Mouse (Mus musculus) activated CD4-positive, CD25-positive, alpha-beta regulatory T cell, adult 4 months (primary cell): Measurements from ENCODE around the gene Pxk. TPM values are rescaled to one million over a fixed set of nuclear protein-coding genes. Genes with fewer than 3 reads are reported as not detected.

Experiments
- ATAC-seq: one replicate; pipeline ENCODE4 v1.8.0; 2017
- polyA plus RNA-seq, 2 experiments: library from polyadenylated mRNA; unstranded; fragments of 100-300 nt; shearing (Covaris generic); gene quantifications; one replicate each; pipeline ENCODE4 v1.2.1; 2017

Pxk gene
- polyA plus RNA-seq, 2 experiments from 2014 or later, result 31.6 to 42.7 TPM

DNA sequence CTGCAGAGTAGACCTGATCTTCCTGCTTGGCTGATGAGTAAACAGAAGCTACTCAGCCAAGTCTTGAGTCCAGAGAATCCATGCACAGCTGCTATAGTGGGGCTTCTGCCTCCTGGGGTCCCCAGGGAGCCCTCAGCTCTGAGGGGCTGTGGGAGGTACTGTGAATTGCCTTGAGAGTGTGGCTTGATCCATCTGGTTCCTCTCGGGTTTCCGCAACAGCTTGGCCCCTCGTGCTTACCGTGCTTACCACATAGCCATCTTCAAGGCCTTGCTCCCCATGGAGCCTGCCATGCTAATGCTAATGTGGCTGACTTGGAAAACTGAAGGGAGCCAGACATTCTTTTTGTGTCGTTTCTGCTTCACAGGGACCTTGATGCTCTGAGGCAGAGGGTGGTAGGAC, 109.1 kb downstream of the Pxk start:
- ATAC-seq, result no peak

DNA sequence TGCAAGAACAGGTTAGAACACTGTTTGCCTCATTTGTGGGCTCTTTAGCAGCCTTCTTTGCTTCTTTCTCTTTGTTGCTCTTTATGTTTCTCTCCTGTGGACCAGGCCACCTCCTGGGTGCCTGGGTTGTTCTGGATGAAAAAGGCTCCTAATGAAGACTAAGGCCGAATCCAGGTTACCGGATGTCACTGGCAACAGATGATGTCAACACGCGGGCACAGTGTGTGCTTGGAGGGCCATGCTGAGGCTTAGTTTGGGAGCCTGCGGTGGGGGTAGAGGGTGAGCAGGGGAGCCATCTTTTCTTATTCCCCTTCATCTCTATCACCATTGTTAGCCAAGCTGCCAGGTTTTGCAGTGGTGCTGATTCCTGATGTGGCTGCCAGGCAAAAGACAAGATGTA, 109.5 kb downstream of the Pxk start:
- no peak for ATAC-seq

DNA sequence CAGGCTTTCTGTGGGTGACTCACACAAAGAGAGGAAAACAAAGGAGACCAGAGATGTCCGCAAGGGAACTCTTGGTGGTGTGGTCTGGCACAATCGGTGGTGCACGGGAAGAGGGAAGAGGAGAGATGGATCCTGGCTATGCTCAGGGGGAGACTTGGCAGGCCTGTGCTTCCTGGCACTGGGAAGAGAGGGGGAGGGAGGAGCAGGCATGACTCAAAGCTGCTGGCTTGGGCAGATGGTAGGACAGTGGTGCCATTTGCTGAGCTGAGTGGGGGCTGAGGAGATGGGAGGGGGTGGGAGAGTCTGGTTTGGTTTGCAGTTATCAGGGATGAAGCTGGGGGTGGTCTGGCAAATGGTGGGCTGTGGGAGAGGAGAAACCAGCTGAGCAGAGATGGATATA, 110.9 kb downstream of the Pxk start:
- ATAC-seq, result no peak

DNA sequence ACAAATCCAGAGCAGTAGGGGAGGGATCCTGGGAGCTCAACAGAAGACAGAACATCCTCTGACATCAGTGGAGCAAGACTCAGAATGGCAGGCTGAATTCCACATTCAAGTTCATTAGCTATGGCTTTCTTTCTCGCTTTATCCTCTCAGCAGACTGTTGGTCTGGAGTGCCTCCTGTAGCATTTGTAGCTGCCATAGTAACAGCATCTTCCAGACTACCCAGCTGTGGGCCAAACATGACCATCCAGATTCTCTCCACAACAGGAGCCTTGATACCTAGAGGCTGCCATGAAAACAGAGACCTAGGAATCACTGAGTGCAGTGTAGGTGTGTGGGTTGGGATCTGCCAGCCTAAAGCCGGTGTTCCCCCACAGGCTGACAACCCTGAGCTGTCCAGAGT, 111.9 kb downstream of the Pxk start:
- no peak for ATAC-seq

DNA sequence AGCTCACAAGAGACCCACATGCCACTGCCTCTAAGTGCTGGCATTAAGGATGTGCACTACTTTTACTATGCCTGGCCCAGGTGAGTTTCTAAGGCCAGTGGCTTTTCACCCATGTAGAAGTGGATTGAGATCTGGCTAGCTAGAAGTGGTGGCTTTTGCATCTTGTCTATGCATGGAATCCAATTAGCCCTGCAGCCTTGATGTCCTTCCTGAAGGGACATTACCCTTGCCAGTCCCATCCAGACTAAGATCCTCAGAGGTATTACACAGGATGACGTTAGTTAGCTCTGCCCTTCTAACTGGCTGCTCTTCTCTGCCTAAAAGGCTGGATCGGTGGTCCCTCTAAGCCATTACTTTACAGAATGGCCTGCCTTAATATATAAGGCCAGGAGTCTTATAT, 115.0 kb downstream of the Pxk start:
- no peak for ATAC-seq

DNA sequence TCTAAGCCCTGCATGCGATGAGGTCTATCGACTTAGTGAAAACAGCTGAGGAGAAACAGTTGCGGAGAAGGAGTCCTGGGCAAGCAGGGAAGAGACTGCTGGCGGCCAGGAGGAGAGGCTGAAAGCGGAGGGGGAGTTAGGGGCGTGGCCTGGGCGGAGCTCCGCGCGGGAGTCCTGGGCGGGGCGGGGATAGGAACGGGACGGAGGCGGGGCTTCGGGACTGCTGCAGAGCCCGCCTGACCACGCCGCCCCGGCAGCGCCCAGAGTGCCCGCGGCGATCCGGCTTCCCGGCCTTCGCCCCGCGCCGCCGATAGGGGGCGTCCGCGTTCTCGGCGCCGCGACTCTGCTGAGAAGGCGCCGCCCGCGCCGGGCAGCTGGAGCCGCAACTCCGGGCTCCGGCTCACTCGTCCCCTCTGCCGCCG, 115.8 kb downstream of the Pxk start, which contains the start of gene Kctd6:
Kctd6 (plus strand) TSS at position 338 of the 422 bp plus-strand sequence.
- ATAC-seq, result peak; percentile 93

Other genes with a start within 250 kb of the Pxk start
- gene Gm45521, start 140.9 kb upstream of the Pxk start, polyA plus RNA-seq, result not detected
- gene Dnase1l3, start 103.6 kb upstream of the Pxk start, polyA plus RNA-seq, result 1 to 10 TPM; 2.6 to 4.1 TPM
- 10 to 100 TPM; 22.2 to 25.5 TPM for gene Abhd6, start 95.3 kb upstream of the Pxk start, polyA plus RNA-seq
- gene Rpp14, start 17.8 kb upstream of the Pxk start, polyA plus RNA-seq, result 10 to 100 TPM; 35.2 to 38.5 TPM
- 100 to 1,000 TPM; 117 to 121 TPM for gene Pdhb, start 74.8 kb downstream of the Pxk start, polyA plus RNA-seq
- gene Kctd6, start 115.9 kb downstream of the Pxk start, polyA plus RNA-seq, result 1 to 10 TPM; 3.2 to 4.5 TPM
- gene Acox2, start 161.1 kb downstream of the Pxk start, polyA plus RNA-seq, result not detected
- not detected for gene Fam107a, start 219.8 kb downstream of the Pxk start, polyA plus RNA-seq